Mouse (Mus musculus) embryo, embryonic 10.5 days (tissue): ENCODE results near the gene Gnb4.

Experiments used
- DNase-seq: peaks from one replicate; pipeline ENCODE4 v3.0.0-alpha.2; 2015; ENCODE audit warnings: low spot score

Gene Gnb4

GRCm38 (mm10) chr3:32616331-32617052 is at the start of gene Gnb4:
TSS of gene Gnb4 (minus strand) at chr3:32616585.
- DNase-seq, result peak; percentile 78

- DNase-seq, result no peak
Observed at GRCm38 (mm10) chr3:32661556-32661930, 45.2 kb upstream of the Gnb4 start.

- DNase-seq, result no peak
Observed at GRCm38 (mm10) chr3:32660831-32661555, 44.6 kb upstream of the Gnb4 start.

GRCm38 (mm10) chr3:32660276-32660675 is 43.9 kb upstream of the Gnb4 start:
- no peak for DNase-seq

GRCm38 (mm10) chr3:32659506-32659905 is 43.1 kb upstream of the Gnb4 start:
- no peak for DNase-seq

GRCm38 (mm10) chr3:32658821-32659220 is 42.4 kb upstream of the Gnb4 start:
- no peak for DNase-seq

- DNase-seq, result no peak
Observed at GRCm38 (mm10) chr3:32658401-32658800, 42.0 kb upstream of the Gnb4 start.

- DNase-seq, result no peak
Observed at GRCm38 (mm10) chr3:32656398-32656994, 40.1 kb upstream of the Gnb4 start.

GRCm38 (mm10) chr3:32655994-32656393 is 39.6 kb upstream of the Gnb4 start:
- DNase-seq, result no peak

GRCm38 (mm10) chr3:32652739-32653138 is 36.4 kb upstream of the Gnb4 start:
- DNase-seq, result no peak

GRCm38 (mm10) chr3:32649284-32649683 is 32.9 kb upstream of the Gnb4 start:
- no peak for DNase-seq

- no peak for DNase-seq
Observed at GRCm38 (mm10) chr3:32646918-32647317, 30.5 kb upstream of the Gnb4 start.

- DNase-seq, result no peak
Observed at GRCm38 (mm10) chr3:32644751-32645150, 28.4 kb upstream of the Gnb4 start.

- no peak for DNase-seq
Observed at GRCm38 (mm10) chr3:32642116-32642515, 25.7 kb upstream of the Gnb4 start.

- DNase-seq, result no peak
Observed at GRCm38 (mm10) chr3:32638240-32638639, 21.9 kb upstream of the Gnb4 start.

GRCm38 (mm10) chr3:32632760-32633264 is 16.4 kb upstream of the Gnb4 start:
- no peak for DNase-seq

- no peak for DNase-seq
Observed at GRCm38 (mm10) chr3:32630210-32630609, 13.8 kb upstream of the Gnb4 start.

GRCm38 (mm10) chr3:32628141-32628540 is 11.8 kb upstream of the Gnb4 start:
- no peak for DNase-seq

GRCm38 (mm10) chr3:32622106-32622505 is 5.7 kb upstream of the Gnb4 start:
- DNase-seq, result no peak

- DNase-seq, result no peak
Observed at GRCm38 (mm10) chr3:32621658-32622057, 5.3 kb upstream of the Gnb4 start.

- DNase-seq, result peak; percentile 37
Observed at GRCm38 (mm10) chr3:32617053-32617642, 763 bp upstream of the Gnb4 start.

GRCm38 (mm10) chr3:32616006-32616330 is 417 bp downstream of the Gnb4 start:
- DNase-seq, result no peak

- no peak for DNase-seq
Observed at GRCm38 (mm10) chr3:32615376-32615775, 1.0 kb downstream of the Gnb4 start.
